Mouse (Mus musculus) T-helper 2 cell (primary cell): ENCODE data around the gene Smcr8.
"Not testable (repeated sequence)": the region's sequence is repeated elsewhere in the genome, so short reads cannot be mapped to it uniquely, and the experiment has no call there.

Source experiments
- in situ Hi-C: fragments of 300-600 bp; cut with MboI, MseI; formaldehyde crosslinking; loops from one replicate; pipeline ENCODE4 v1.15.1; 2025; ENCODE audit warnings: high pct_unique_total_duplicates

Smcr8 gene

DNA sequence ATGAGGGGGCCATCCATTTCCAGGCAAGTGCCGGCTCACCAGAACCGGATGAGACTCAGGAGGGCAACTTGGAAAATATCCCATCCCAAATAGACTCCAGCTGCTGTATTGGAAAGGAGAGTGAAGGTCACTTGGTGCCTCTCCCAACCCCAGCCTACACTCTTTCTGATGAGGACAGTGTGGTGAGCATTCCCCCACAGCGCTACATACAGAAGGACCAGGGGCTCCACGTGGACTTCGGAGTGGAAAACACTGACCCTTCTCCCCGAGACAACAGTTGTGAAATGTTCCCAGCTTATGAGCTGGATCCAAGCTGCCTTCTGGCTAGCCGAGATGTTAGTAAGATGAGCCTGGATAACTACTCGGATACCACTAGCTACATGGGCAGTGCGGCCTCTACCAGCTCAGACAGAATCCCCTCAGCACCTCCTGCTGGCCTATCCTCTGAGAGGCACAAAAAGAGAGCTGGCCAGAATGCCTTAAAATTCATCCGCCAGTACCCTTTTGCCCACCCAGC is 2.4 kb downstream of the Smcr8 start:
- in situ Hi-C loops: loop anchor here (5.0 to 10.0 kb wide), 2 partner anchors 77 to 1315 kb away; no protein-coding TSS in a partner anchor

GRCm38 (mm10) chr11:60784179-60784922 is 7.0 kb downstream of the Smcr8 start:
- in situ Hi-C loops: loop anchor here (10.0 kb wide), 1 partner anchor 1310 kb away; no protein-coding TSS in a partner anchor

- in situ Hi-C loops: loop anchor here (10.0 kb wide), 1 partner anchor 1307 kb away; no protein-coding TSS in a partner anchor
These were observed 10.3 kb downstream of the Smcr8 start for GRCm38 (mm10) chr11:60787595-60787994.

DNA sequence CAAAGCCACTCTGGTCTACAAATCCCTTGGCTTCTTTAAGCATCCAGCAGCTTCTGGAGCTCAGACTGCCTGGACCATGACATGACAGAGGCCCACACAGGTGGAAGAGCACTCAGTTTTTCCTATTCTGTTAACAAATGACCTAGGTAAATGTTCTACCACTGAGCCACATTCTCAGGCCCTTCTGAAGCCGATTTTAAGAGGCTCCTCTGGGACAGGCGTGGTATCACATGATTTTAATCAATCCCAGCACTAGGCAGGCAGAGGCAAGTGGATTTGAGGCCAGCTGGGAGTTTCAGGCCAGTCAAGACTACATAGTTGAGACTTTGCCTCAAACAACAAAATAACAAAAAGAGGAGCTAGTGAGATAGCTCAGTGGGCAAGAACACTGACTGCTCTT is 13.1 kb downstream of the Smcr8 start:
- in situ Hi-C loops: no loop called here

GRCm38 (mm10) chr11:60796342-60796741 is 19.0 kb downstream of the Smcr8 start:
- in situ Hi-C loops: no loop called here

- in situ Hi-C loops: no loop called here
These were observed 22.7 kb downstream of the Smcr8 start for GRCm38 (mm10) chr11:60799977-60800376.

DNA sequence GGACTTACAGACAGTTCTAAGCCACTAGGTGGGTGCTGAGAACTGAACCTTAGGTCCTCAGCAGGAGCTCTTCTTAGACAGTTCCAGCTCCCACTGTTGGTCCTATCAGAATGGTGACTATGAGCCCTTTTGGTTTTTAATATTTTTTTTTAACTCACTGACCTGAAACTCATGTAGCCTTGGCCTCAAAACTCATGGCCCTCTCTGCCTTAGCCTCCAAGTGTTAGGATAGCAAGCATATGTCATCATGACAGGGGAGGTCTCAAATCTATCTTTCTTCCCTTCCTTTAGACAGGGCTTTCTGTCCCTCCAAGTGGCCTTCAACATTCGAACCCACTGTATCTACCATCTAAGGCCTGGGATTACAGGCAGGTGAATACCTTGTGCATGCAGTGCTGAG is 23.6 kb downstream of the Smcr8 start:
- in situ Hi-C loops: no loop called here

GRCm38 (mm10) chr11:60808286-60809070 is 31.2 kb downstream of the Smcr8 start:
- in situ Hi-C loops: no loop called here

- in situ Hi-C loops: no loop called here
These were observed 32.2 kb downstream of the Smcr8 start for GRCm38 (mm10) chr11:60809546-60809945.

DNA sequence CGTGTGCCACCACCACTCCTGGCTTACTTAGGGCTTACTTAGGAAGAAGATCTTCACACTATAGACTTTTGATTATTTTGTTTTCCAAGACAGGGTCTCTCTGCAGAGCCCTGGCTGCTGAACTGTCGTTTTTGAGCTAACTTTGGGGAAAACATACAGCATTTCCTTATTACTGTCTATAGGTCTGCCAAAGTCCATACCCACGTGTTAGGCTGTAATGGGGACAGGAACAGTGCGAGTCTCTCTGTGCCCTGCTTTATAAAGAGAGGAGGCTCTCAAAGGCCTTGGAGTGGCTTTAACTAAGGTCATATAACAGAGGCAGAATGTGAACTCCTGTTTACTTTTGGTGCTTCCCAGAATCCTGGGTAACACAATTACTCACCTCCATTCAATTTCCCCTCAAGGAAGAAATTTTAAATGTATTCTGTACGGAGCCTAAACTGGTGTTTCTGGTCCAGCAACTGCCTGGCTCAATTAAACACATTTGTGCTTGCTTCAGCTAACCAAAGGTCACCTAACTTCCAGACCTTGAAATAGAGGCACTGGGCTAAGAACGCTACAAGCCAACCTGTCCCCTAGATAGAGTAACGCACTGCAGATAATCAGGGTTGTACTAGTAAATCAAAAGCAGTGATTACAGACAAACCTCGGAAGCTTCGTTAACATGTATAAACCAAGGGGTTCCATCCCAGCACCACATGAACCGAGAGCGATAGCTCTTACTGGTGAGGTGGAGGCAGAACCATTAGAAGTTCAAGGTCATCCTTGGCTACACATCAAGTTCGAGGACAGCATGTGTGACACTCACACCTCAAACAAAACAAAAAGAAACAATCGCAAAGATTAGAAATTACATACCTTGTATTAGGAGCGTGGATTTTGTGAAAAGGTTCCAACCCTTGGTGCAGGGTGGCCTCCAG is 33.0 kb downstream of the Smcr8 start:
- in situ Hi-C loops: no loop called here

GRCm38 (mm10) chr11:60811054-60811460 is 33.7 kb downstream of the Smcr8 start:
- in situ Hi-C loops: no loop called here

- in situ Hi-C loops: not testable (repeated sequence)
These were observed 34.3 kb downstream of the Smcr8 start, which contains the start of gene Shmt1 for GRCm38 (mm10) chr11:60811618-60812017. TSS of gene Shmt1 (minus strand) at chr11:60811718.

DNA sequence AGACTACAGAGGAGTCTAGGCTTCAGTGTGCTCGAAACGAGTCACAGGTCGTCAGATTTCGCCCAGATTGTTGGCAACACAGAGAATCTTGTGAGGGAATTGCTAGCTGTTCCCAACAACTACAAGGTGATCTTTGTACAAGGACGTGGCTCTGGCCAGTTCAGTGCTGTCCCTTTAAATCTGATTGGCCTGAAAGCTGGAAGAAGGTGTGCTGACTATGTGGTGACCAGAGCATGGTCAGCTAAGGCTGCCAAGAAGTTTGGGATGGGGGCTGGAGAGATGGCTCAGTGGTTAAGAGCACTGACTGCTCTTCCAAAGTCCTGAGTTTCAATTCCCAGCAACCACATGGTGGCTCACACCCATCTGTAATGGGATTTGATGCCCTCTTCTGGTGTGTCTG is 39.1 kb downstream of the Smcr8 start:
- in situ Hi-C loops: no loop called here

GRCm38 (mm10) chr11:60823771-60824170 is 46.4 kb downstream of the Smcr8 start:
- in situ Hi-C loops: no loop called here

DNA sequence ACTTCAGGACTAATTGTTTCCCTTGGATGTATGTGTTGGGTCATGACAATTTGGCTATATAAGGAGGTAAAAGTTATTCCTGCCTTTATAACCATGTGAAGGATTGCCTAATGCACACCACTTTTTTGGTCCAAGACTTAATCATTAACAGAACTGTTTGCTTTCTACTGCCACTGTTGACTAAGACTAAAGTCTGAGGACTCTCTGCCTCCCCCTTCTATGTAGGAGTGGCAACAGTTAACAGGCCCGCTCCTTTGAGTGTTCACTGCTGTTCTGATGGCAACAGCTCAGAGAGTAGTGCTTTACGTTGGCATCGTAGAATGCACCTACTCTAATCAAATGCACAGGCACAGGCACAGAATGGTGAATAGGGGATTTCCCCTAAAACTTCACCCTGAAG is 47.9 kb downstream of the Smcr8 start:
- in situ Hi-C loops: loop anchor here (5.0 kb wide), 1 partner anchor 47 kb away; no protein-coding TSS in a partner anchor

- in situ Hi-C loops: loop anchor here (5.0 kb wide), 1 partner anchor 46 kb away; no protein-coding TSS in a partner anchor
These were observed 49.4 kb downstream of the Smcr8 start for GRCm38 (mm10) chr11:60826700-60827099.

GRCm38 (mm10) chr11:60827241-60827945 is 50.1 kb downstream of the Smcr8 start:
- in situ Hi-C loops: loop anchor here (5.0 kb wide), 1 partner anchor 45 kb away; no protein-coding TSS in a partner anchor

DNA sequence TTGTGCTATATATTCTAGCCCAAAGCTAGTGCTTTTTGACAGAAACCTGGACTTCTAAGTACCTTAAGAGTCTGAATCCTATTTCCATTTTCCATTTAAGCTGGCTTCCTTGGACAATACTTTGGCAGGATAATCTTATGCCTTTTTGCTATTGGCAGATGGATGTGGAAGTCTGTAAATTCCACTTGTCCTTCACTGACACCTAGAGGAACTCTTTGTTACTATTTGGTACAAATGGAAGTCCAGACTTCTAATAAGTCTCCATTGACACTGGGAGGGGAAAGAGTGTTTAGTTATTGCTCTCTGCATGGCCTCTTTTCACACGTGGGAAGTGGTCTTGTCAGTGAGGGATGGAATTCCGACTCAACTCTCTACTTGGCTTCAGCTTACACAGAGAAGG is 51.6 kb downstream of the Smcr8 start:
- in situ Hi-C loops: loop anchor here (5.0 kb wide), 1 partner anchor 43 kb away; no protein-coding TSS in a partner anchor

DNA sequence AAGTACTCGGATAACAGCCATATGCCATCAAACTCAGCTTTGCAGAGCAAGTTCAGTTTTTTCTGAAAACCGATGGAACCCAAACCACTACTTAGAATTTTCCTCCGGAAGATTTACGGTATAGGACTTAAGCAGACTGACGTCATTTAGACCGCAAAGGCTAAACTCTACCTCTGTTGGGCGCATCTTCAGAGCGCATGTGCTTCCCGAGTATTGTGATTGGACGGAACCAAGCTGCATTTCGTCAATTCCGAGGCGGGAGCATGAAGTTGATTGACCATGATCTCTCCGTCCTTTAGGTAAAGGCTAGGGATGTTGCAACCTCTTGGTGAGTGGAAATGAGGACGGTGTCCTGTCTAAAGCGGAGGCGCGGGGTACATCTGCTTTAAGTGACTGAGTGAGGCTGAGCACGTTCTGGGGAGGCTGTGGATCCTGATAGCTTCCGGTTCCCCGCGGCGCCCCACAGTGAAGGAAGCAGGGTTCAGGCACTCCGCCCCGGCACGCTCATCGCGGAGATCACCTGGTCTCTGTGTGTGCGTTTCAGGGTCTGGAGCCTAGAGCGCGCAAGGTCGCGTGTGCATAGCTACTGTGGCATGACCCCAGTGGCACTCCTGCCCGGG is 53.2 kb downstream of the Smcr8 start, which contains the start of gene Dhrs7b:
Gene Dhrs7b (plus strand): TSS at position 199 of the 620 bp plus-strand sequence.
- in situ Hi-C loops: no loop called here

DNA sequence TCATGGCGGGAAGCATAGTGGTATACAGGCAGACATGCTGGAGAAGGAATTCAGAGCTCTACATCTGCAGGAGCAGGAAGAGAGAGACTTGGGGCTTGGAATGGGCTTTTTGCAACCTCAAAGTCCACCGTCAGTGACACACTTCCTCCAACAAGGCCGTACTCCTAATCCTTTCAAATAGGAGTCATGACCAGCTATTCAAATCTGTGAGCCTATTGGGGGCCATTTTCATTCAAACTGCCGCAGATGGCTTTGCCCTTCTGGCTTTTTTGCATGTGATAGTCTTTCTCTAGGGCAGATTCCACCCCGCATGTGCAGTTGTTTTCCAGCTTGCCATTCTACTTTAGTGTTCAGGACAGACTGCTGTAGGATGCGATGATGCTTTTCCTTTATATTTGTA is 59.6 kb downstream of the Smcr8 start:
- in situ Hi-C loops: no loop called here
